Mouse (Mus musculus) right cerebral cortex, postnatal 25 days (tissue): ENCODE measurements at regions not wholly inside any gene's neighbourhood (a gene's known extent, or its start where the extent isn't known, plus 50 kb on each side); places are given as distances from the start of the nearest gene placed in this dataset.
A peak's percentile ranks its signal among the peaks of the same experiment; 100 is the strongest.

Source experiments
- DNase-seq: peaks from one replicate; pipeline ENCODE4 v3.0.0; 2022

DNA sequence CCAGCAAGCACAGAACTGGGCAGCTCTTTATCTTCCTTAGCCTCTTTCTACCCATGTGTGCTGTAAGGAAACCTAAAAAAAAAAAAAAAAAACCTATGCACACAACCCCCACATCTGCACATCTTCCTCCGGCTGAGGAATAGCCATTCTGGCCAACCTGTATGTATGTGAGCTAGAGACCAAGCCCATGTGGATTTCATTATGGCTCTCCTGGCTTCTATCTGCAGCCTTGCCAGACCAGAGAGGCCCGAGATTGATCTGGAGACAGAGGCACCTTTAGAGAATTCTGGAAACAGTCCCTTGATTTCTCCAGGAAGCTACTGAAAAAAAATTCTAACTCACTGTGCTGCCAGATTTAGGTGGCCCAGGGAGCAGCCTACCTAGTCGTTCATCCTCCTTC lies 281.5 kb upstream of the Mki67 start:
- DNase-seq: no peak

DNA sequence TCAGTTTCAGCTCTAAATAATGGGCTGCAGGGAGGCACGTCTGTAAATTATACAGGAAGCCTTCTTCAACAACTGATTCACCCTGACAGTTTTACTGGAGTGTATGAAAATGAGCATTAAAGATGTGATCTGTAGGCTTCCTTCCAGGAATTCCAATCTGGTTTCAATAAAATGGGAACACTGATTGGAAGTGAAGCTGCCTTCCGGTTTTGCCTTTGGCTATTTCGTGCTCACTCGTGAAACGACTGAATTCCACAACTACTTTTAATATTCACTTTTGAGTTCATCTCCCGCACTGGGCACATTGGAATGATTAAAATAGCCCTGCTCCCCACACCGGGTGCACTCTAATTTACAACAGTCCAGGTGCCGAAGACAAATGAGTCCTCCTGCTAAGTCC lies 286.2 kb upstream of the Mki67 start:
- DNase-seq: no peak

DNA sequence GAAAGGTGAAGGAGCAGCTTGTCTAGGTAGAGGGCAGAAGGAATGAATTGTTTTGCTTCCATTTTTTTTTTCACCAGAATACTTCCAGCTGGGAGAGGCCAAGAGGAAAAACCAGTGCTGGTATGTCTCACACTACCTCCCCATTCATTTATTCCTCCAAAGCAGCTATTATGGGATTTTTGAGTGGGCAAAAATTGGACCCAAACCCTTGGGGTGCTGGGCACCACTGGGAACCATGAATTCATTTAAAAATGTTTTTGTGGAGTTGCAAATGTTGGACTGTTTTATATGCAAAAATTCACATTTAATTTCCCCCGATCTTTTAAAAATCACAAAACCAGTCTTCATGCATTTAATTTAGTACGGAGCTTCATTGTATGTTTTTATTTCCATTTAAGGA lies 287.1 kb upstream of the Mki67 start:
- no peak for DNase-seq

DNA sequence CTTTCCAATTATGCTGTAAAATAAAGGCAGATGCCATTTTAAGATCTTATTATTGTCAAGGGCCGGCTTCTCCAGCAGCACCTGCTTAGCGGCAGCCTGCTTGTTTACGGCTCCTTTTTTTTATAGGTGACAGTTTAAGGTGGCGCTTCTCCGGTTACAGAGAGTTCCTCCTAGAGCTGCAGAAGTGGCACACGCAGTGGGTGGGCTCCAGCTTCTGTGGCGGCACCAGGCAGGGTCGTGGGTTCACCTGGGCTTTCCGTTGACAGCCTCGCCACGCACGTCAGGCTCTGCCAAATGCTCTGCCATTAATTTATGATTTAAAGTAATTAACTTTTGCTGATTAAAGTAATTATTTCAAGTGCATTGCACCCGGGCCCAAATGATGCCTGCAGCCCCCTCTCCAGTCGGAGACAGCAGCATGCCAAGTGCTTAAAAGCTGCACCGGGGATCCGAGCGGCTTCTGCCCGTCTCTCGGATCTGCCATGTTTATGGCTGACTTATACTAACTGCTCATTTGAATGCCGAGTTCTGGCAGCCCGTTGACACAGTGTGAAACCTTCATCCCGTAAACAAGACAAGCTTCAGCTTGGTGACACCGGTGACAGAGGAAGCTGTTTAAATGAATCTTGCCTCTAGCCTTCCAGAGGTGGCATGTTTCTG lies 291.8 kb upstream of the Mki67 start:
- DNase-seq: no peak

DNA sequence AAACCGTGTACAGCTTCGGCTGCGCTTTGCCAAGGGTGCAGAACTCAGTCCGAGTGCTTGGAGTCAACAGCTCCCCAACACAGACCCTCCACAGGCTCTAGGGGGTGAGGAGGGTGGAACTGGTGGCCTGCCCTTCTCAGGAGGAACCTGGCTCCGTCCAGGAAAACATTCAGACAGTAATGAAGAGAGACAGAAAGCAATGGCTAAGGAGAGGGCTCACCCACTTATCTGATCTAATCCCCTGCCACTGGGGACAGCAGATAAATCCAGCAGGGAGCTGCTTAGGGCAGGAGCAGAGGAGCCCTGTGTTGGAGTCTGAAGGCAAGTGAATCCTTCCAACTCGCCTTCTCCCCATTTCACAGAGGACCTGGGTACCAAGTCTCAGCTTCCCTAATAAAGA lies 292.3 kb upstream of the Mki67 start:
- no peak for DNase-seq

DNA sequence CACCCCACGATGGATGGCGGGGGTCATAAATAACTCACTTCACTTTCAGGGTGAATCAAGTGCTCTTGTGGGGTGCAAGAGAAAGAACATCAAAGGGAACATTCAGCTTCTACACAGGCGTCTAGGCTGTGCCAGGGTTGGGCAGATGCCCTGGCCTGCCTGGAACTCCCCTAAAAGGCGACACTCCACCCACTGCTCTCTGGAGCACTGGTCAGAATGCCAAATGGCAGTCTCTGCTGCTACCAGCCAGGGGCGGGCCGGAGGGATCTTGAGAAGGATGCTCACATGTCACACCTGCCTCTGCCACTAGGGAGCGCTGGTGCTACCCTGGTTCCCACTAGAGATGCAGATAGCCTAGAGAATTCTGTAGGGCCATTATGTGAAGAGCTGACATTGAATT lies 293.9 kb upstream of the Mki67 start:
- peak; percentile 54 for DNase-seq

DNA sequence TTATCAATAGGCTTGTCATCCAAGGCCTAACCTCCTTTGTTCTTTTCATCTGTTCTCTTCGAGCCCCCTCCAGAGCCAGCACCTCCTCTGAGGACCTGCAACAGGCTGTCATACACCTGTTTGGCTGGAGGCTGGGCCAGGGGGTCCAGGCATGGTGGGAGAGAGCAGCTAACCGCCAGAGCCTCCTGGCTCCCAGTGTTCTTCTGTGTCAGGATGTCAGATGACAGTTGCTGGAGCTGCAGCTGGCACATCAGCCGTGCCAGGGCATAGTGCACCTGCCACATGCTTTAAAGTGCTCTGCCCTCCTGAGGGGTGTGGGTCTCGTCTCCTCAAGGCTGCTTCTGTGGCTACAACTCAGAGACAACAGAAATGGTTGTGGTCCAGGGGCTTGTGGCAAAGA lies 298.5 kb upstream of the Mki67 start:
- DNase-seq: no peak

DNA sequence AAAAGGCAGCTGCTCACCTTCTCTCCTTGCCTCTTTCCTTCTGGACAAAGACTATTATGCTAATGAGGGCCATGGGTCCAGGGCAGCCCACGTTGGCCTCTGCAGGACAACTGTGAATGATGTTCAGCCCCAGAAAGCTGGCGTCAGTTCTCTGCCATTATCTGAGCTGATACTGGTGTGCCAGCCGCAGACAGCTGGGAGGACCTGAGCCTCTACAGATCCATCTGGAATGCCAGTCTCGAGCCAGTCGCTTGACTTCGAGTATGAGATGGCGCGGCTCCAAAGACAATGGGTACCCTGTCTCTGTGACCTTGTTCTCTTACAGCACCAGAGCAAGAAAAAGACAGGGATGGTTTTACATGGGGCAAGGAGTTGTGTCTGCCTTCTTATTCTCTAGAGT lies 300.8 kb upstream of the Mki67 start:
- DNase-seq: no peak

DNA sequence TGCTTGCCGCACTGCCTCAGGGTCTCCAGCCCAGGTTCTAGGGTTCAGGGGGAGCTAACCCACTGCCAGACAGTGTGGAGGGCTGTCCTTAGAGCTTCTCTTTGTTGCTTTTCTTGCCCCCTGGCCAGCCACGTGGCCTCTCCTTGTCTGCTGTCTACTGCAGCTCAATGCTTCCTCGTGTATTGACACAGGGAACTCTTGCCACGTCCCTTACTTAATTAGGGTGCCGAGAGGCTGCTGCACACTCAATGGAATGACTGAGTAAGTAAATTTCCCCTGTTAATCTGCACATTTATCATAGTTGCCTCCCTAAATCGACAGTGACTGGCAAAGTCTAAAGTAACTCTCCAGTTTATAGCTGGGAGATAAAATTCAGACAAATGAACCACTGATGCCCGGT lies 304.4 kb upstream of the Mki67 start:
- DNase-seq: no peak

DNA sequence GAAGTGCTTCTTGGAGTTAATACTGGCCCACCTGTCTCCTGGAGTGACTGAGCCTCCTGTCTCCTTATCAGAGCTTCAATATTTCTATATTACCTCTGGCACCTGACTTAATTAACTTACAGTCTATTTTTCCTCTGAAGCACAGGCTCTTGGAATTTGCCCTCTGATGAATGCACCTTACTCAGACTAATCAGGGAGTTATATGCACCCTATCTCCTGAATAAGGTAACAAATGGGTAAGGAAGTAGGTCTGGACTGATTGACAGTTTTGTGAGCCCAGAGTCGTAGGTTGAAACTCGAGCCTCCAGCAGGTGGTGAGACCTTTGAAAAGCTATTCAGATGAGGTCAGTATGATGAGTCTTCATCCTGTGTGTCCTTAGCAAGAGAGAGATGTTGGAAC lies 304.9 kb upstream of the Mki67 start:
- no peak for DNase-seq

DNA sequence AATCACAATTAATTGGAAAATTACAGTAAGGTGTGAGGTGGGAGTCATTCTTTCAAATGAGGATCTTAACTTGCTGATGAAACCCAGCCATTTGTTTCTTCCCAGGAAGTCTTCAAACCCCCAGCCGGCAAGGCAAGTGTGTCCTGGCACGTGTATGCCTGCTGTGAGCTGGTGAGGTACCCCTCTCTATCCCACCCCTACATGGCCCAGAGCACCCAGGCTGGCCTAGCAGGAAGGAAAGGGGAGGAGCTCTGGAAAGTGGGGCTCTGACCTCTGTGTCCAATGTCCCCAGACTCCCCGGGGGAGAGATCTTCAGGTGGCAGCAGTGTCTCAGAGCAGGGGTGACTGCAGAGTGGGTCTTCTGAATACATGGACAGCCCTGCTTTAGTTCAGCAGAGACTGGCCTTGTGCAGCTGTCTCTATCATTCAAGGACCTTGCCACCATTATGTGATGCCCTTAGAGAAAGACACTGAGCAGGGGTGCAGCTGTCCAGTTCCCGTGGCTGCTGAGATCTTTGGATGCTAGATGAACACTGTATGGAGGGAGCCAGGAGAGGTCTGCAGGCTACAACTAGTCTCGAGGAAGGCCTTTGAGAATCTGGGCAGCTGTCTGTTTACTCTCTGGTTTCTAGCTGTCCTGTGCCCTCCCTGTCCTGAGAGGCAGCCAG lies 306.8 kb upstream of the Mki67 start:
- no peak for DNase-seq

DNA sequence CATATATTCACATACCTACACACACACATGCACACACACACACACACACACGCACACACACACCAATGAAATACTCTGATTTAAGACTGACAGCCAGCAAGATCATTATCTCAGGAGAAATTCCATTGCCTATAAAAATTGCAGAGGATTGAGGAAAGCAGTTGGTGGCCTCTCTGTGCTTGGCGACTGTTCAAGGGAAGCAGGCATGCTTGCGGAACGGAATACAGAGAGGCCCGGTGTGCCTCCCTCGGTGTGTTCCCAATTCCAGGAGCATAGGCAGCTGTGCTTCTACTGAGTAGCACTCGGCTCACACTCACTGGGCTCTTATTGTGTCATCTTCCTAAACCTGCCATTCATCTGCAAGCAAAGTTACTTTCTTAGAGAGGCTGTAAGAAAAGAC lies 310.3 kb upstream of the Mki67 start:
- DNase-seq: peak; percentile 7

DNA sequence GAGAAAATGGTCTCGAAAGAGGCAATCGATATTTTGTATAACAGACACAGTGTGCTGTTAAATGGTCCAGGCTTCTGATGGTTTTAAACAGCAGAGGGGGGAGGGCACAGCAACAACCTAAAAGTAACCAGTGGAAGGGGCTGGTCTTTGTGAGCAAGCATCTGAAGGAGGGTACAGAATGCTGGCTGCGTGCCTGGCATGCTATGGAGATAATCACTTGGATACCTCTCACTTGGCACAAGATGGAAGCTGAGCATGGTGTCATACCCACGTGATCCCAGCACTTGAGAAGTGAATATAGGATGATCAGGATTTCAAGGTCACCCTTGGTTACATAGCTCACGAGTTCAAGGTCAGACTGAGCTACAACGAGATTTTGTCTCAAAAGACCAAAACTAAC lies 315.9 kb upstream of the Mki67 start:
- DNase-seq: no peak

DNA sequence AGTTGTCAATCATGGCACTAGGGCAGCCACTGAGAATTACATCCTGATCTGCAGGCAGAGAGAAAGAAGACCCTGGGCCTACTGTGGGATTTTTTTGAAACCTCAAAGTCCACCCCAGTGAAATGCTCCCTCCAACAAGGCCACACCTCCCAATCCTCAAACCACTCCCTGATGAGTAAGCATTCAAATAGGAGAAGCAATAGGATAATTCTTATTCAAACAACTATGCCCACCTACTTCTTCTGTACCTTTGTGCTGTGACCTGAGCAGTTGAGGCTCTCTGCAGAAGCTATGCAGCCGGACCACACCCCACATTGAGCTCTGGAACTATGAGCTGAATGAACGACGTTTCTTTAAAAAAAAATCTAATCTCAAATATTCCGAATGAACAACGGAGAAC lies 317.4 kb upstream of the Mki67 start:
- no peak for DNase-seq

DNA sequence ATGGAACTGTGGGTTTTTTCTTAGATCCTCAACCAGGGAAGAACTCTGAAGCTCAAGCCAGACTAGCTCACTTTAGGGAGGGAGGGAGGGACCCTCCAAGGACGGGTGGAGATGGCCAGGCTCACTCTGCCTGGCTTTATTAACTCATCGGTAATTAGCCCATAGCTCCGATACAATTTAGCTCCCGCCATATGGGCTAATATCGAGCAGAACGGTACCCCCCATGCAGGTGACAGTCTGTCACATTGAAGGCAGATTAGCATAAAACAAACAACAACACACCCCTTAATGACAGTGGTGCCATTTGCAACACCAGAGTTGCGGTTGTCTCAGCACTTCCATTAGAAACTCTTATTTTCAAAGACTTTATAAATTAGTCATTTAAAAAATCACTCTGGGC lies 319.6 kb upstream of the Mki67 start:
- DNase-seq: no peak

DNA sequence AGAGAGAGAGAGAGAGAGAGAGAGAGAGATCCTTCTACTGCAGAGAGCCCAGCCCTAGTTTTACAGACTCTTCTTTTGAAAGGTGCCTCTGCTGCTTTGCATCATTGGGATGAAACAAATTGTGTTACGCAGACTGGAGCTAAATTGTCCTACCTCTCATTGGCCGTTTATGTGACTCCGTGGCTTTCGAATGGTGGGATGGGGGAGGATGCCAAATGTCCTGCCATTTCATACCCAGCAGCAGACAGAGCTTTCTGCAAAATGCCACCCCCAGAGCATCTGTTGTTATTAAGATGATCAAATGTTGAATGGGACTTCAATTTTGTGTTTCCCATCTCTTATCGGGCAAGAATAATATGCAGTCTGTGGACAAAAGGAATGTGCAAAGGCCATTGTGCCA lies 321.9 kb upstream of the Mki67 start:
- no peak for DNase-seq

DNA sequence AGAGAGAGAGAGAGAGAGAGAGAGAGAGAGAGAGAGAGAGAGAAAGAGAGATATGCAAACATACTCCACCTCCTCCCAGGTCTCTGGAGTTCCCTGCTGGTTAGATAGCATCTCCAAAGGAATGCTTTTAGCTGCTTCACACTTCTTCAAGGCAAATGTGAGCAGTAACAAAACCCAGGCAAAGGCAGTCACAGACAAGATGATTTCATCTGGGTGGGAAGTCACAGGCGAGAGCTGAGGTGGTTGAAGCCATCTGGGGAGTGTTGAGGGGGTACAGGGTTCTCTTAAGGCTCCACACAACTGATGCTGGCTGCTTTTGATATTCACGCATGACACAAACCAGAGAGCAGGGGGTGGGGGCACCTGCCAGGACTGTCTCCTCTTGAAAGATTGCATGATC lies 322.7 kb upstream of the Mki67 start:
- DNase-seq: peak; percentile 7

DNA sequence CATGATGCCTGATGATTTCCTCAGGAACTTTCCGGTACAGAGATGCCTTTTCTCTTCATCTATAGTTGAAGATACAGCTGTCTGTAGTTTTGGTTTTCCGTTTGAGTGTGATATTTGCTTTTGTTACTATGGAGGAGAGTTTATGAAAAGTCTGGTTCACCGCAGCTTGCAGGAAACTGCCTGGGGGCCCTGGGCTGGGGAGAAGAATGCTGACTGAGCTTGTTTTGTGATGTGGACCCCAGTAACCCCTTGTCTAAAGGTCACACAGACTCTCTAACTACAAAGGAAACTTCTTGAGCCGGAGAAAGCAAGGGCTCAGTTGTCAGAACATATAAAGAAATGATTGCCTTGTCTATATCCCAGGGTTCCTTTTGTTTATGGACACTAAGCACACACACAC lies 325.8 kb upstream of the Mki67 start:
- DNase-seq: no peak

DNA sequence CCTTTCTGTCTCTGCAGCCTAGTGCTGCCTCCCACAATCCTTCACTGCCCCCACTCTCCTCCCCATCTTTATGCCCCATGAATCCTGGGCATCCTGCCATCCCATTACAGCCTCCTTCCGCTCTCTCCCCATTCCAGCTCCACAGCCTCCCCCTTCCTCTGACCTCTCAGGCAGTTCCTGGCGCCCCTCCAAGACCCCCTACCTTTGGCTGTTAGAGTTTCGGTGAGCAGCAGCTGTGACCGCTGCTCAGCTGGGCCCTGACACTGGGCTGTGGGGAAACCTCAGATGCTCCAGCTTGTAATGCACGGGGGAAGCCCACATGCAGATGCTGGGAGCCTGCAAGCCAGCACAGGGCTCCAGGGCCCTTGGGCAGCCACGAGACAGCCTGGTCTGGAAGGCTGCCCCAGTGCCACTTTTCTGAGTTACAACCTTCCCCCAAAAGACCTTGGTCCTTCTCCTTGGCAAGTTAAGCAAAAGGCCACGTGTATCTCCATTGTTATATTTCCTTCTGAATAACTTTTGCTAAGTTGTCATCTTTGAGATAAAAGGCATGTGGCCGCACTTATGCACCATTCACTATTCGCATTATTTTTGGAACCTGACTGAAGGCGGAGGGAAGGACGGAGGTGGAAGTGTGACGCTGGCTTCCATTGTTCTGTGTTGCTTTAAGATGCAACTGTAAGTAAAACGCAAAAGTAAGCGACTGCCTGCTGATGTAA lies 330.6 kb upstream of the Mki67 start:
- peak; percentile 61 for DNase-seq

DNA sequence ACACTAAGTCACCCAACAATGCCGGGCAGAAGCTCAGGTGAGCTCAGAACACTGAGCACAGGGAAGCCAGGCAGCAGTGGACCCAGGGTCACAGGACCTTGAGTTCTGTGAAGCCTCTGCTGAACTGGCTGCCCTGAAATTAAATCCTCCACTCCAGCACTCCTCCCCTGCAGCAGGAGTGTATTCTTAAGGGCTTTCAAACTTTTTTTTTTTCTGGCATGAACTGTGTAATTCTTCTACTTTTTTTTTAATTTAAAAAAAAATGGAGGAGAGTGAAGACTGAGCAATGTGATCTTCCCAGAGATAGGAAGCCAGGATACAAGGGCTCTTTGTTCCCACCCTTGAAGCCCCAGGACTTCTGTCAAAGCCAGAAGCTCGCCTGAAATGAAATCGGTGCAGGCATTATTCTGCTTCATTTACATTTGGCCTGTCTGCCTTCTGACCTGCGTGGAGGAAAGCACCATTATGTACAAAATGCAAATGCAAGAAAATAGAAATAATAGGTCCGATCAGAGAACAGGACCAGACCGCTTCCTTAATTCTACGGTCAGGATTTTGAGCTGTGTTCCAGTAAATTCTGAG lies 331.3 kb upstream of the Mki67 start:
- no peak for DNase-seq

DNA sequence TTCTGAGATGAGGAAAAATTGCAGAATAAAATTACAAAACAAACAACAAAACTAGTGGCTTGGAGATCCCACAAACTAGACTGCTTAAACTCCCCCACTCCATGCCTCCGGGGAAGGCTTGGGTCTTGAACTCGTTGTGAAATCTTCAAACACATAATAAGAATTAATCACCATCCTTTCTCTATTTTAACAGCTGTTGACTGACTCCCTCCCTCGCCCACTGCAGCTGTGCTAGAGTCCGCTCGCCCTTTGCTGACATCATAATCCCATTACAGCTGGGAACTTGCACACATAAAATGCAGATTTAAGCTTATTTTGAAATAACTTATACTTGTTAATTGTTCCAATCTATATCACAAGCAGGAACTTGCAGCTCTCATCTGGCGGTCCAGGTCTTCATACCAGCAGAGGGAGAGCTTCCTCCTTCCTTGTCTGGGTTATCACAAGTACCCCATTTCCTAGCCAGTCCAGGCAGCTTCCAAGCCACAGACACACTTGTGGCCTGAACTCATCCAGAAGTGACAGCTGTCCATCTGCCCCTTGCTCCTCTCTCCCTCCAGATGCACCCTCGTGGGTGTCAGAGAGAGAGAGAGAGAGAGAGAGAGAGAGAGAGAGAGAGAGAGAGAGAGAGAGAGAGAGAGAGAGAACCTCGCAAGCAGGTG lies 332.9 kb upstream of the Mki67 start:
- no peak for DNase-seq

DNA sequence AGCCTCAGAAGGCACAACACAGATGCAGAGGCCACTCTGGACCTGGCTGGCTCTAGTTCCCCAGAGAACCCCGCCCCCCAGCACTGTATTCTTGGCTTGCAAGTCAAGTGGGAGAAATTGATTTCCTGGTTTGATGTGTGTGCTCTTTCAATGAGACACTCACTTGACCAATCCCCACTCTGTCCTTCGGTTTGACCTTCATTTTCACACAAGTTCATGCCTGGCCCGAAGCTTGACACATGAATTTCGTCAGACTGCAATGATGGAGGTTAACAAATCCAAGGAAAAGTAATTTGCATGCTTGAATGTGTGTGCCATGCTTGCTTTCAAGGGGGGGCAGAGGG lies 333.4 kb upstream of the Mki67 start:
- DNase-seq: no peak

DNA sequence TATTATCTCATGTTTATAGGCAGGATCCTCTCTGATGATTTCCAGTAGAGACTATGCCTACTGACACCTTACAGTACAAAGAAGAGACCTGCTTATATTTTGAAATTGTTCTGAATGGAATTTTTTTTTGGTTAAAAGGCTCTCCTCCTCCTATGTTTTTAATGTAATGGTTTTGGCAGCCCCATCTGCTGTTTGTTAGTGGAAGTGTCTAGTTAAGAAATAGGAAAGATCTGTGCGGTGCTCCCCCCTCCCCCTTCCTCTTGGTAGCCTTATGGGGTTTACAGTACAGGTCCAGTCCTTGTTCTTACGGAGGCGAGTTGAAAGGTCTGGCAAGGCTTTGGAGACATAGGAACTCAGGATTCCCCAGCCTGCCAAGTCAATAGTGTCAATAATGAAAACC lies 334.0 kb upstream of the Mki67 start:
- no peak for DNase-seq
